Mouse (Mus musculus) E14TG2a.4 (cell line): Measurements from ENCODE around the gene Rer1.

Source experiments
- CTCF ChIP-seq: conservative IDR thresholded peaks from 2 replicates; pipeline ENCODE4 v1.5.1; 2014; ENCODE audit warnings: low read length
- POU5F1 ChIP-seq: IDR thresholded peaks from 2 replicates; pipeline ENCODE4 v1.6.1; 2014; ENCODE audit warnings: low read length, borderline replicate concordance

GRCm38 (mm10) chr4:155058325-155058724 lies 27.9 kb downstream of the Rer1 start:
- no peak for TF ChIP-seq CTCF
- no peak for TF ChIP-seq POU5F1
